Mouse (Mus musculus): ENCODE measurements around the gene Frmpd1.

DNA sequence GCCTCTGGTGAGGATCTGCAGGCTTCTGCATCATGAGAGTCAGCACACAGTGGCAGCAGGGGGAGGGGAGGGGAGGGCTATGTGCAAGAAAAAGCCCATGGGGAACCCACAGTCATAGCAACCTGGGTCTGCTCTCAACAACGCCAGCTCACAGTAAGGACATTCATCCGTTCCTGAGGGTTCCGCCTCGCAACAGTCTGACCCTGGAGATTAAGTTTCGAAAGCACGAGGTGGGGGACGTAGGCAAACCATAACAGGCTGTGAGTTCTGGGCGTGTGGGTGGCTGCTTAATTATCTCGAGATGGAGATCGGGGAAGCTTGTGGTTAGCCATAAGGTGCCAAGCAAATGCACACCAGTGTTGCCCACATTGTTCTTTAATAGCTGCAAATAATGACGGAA lies 42.3 kb upstream of the Frmpd1 start:
- TF ChIP-seq CTCF (IDR thresholded peaks at IDR 0.05; ENCODE audit: low read depth, low read length) (no peak), POLR2A (IDR thresholded peaks at IDR 0.05; ENCODE audit: borderline replicate concordance, low read depth, low read length) (no peak)
